Mouse (Mus musculus): ENCODE measurements at regions not wholly inside any gene's neighbourhood (a gene's known extent, or its start where the extent isn't known, plus 50 kb on each side); places are given as distances from the start of the nearest gene placed in this dataset.

DNA sequence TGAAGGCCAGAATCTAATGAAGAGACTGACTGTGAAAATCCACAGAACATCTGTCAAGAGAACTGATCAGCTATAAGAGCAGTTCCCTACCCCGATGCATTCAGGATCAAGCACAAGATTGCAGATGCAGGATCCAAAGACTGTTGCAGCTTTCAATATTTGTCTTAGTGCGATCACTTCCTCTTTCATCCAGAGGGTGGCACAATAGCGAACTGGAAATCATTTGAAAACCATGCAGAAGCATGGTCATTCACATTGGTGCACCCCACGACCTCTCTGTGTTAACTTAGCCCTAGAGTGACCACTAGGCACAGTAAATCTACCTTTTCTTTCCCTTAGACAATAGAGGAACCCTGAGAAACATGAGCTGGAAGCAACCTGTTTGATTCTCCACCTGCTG, 55.8 kb upstream of the Pak3 start:
- Histone ChIP-seq H3K27ac (ENCODE audit: insufficient read depth, low read depth, low read length, poor library complexity, severe bottlenecking) (no peak overlapping the region), H3K4me3 (ENCODE audit: insufficient read depth in 1 of 2, low read depth in 1 of 2, low read length in 2 of 2, poor library complexity in 1 of 2, severe bottlenecking in 1 of 2) (no peak overlapping the region), H3K9me3 (ENCODE audit: control insufficient read depth, insufficient read depth, low read depth, low read length) (no peaks in the 10 kb centered on the region), H3K9ac (ENCODE audit: insufficient read depth, low read depth, low read length, poor library complexity, severe bottlenecking) (no peak overlapping the region), H3K36me3 (ENCODE audit: control insufficient read depth, insufficient read depth, low read length, poor library complexity, severe bottlenecking) (no peaks in the 10 kb centered on the region), H3K4me1 (ENCODE audit: control insufficient read depth in 2 of 2, insufficient read depth in 2 of 2, low read length in 2 of 2, poor library complexity in 1 of 2) (no peaks in the 10 kb centered on the region)
- in situ Hi-C loops (cut with MboI; ENCODE audit: low sequenced_read_pairs in 2 of 2, unreplicated experiment in 2 of 2): no loop called here
- no peak for TF ChIP-seq ZC3H11A (IDR thresholded peaks at IDR 0.05; ENCODE audit: borderline replicate concordance, low read depth, low read length)
- TF ChIP-seq CHD2 (IDR thresholded peaks at IDR 0.05; ENCODE audit: low read depth, low read length): no peak
- TF ChIP-seq HCFC1 (IDR thresholded peaks at IDR 0.05; ENCODE audit: borderline replicate concordance, insufficient read depth, low read length): no peak
- TF ChIP-seq MAFK (IDR thresholded peaks at IDR 0.05; ENCODE audit: insufficient read depth, low read depth, low read length): no peak
- TF ChIP-seq ZNF384 (IDR thresholded peaks at IDR 0.05; ENCODE audit: low read depth, low read length): no peak
- no peak for DNase-seq (ENCODE audit: low read depth, low spot score)

DNA sequence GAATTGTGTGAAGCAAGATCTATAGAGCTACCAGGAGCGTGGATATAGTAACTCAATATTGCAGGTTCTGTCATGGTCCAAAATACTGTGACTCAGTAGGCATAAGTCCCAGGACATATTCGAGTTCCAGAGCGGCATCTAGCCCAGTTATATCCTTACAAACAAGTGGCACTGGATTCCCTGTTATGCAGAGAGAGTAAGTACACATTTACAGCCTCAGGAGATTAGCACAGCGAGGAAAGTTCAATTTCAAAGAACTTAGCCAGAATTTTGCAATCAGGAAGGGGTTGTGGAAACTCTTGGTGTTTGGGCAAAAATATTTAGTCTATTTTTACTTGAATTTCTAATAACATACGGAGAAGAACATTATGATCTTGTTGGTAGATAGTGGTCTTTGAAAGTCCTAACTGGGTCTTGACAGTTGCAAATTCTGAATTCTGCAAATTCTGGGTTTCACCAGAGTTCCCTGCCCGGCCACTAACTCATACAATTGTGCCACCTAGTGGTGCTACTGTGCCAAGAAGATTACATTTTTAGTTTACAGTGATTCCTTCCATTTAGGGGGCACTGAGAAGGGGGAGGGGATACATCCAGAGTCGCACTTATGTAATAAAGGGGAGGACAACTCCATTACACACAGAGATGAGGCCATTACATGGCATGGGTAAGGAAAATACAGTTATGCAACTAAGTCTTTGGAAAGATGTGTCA, 54.7 kb upstream of the Chrdl1 start:
- DNase-seq (ENCODE audit: low read depth, low spot score): no peak

DNA sequence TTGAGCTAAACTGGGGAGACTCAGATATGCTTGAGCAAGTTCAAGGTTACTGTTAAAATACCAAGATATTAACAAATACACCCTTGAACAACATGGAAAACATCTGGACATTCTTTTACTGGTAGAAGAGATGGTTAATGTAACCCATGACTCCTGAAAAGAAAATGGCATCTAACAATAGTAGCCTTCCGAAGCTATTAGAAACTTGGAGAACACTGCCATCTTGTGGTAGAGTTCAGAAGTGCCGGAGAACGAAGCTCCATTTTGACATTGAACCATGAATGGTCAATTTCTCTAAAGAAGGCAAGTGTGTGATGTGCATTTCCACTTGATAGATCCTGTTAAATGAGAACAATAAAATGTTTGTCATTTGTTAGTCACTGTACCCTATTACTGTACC, 50.5 kb upstream of the Chrdl1 start:
- H3K4me1 ChIP-seq (ENCODE audit: control insufficient read depth in 2 of 2, insufficient read depth in 2 of 2, low read length in 2 of 2, poor library complexity in 1 of 2): no peaks in the 10 kb centered on the region
- H3K36me3 ChIP-seq (ENCODE audit: control insufficient read depth, insufficient read depth, low read length, poor library complexity, severe bottlenecking): no peaks in the 10 kb centered on the region
- TF ChIP-seq MAFK (IDR thresholded peaks at IDR 0.05; ENCODE audit: insufficient read depth, low read depth, low read length) (no peak), ZC3H11A (IDR thresholded peaks at IDR 0.05; ENCODE audit: borderline replicate concordance, low read depth, low read length) (peak; percentile 49; the same call in 1 of the 2 replicates), HCFC1 (IDR thresholded peaks at IDR 0.05; ENCODE audit: borderline replicate concordance, insufficient read depth, low read length) (no peak)
- H3K4me3 ChIP-seq (ENCODE audit: insufficient read depth in 1 of 2, low read depth in 1 of 2, low read length in 2 of 2, poor library complexity in 1 of 2, severe bottlenecking in 1 of 2): no peak overlapping the region
- H3K27ac ChIP-seq (ENCODE audit: insufficient read depth, low read depth, low read length, poor library complexity, severe bottlenecking): no peak overlapping the region
- H3K9ac ChIP-seq (ENCODE audit: insufficient read depth, low read depth, low read length, poor library complexity, severe bottlenecking): no peak overlapping the region
- H3K9me3 ChIP-seq (ENCODE audit: control insufficient read depth, insufficient read depth, low read depth, low read length): no peaks in the 10 kb centered on the region
- peak; percentile 24 for DNase-seq (ENCODE audit: low read depth, low spot score)
- in situ Hi-C loops (cut with MboI; ENCODE audit: low sequenced_read_pairs in 2 of 2, unreplicated experiment in 2 of 2): loop anchor here (10.0 kb wide), 3 partner anchors 340 to 620 kb away; partner anchors contain the start of gene Rtl9 (in 1 of the 2)

More for the DNA sequence above, 54.7 kb upstream of the Chrdl1 start:
- Histone ChIP-seq H3K4me1 (ENCODE audit: control insufficient read depth in 2 of 2, insufficient read depth in 2 of 2, low read length in 2 of 2, poor library complexity in 1 of 2) (no peaks in the 10 kb centered on the region), H3K9ac (ENCODE audit: insufficient read depth, low read depth, low read length, poor library complexity, severe bottlenecking) (no peak overlapping the region), H3K4me3 (ENCODE audit: insufficient read depth in 1 of 2, low read depth in 1 of 2, low read length in 2 of 2, poor library complexity in 1 of 2, severe bottlenecking in 1 of 2) (no peak overlapping the region), H3K9me3 (ENCODE audit: control insufficient read depth, insufficient read depth, low read depth, low read length) (no peaks in the 10 kb centered on the region), H3K27ac (ENCODE audit: insufficient read depth, low read depth, low read length, poor library complexity, severe bottlenecking) (no peak overlapping the region), H3K36me3 (ENCODE audit: control insufficient read depth, insufficient read depth, low read length, poor library complexity, severe bottlenecking) (no peaks in the 10 kb centered on the region)
- in situ Hi-C loops (cut with MboI; ENCODE audit: low sequenced_read_pairs in 2 of 2, unreplicated experiment in 2 of 2): loop anchor here (10.0 kb wide), 3 partner anchors 344 to 624 kb away; partner anchors contain the start of gene Rtl9 (in 1 of the 2)
- TF ChIP-seq MAFK (IDR thresholded peaks at IDR 0.05; ENCODE audit: insufficient read depth, low read depth, low read length) (no peak), ZC3H11A (IDR thresholded peaks at IDR 0.05; ENCODE audit: borderline replicate concordance, low read depth, low read length) (no peak), CHD2 (IDR thresholded peaks at IDR 0.05; ENCODE audit: low read depth, low read length) (no peak), ZNF384 (IDR thresholded peaks at IDR 0.05; ENCODE audit: low read depth, low read length) (no peak), HCFC1 (IDR thresholded peaks at IDR 0.05; ENCODE audit: borderline replicate concordance, insufficient read depth, low read length) (no peak)

Measured in ES-E14 (cell line).